Mouse (Mus musculus) ES-Bruce4 (cell line): ENCODE measurements around the gene Slc39a3. TPM values are rescaled to one million over a fixed set of nuclear protein-coding genes. Genes with fewer than 3 reads are reported as not detected.
"Not testable (repeated sequence)": the region's sequence is repeated elsewhere in the genome, so short reads cannot be mapped to it uniquely, and the experiment has no call there.

Experiments used
- H3K27ac ChIP-seq: 2 replicates; pipeline ENCODE4 v1.5.1; 2012; ENCODE audit warnings: low read length, inconsistent platforms; ENCODE audit not compliant: insufficient read depth
- H3K27me3 ChIP-seq: 2 replicates; pipeline ENCODE4 v1.6.1; 2012; ENCODE audit warnings: mild to moderate bottlenecking, low read length, inconsistent platforms; ENCODE audit not compliant: control insufficient read depth, poor library complexity, insufficient read depth, severe bottlenecking
- H3K36me3 ChIP-seq: 2 replicates; pipeline ENCODE4 v1.6.1; 2012; ENCODE audit warnings: inconsistent platforms, mild to moderate bottlenecking, low read length, moderate library complexity; ENCODE audit not compliant: control insufficient read depth, poor library complexity, insufficient read depth, severe bottlenecking
- H3K4me1 ChIP-seq: one replicate; pipeline ENCODE4 v1.8.1; 2011; ENCODE audit warnings: low read length; ENCODE audit not compliant: control insufficient read depth, insufficient read depth
- H3K4me3 ChIP-seq: 2 replicates; pipeline ENCODE4 v1.5.1; 2011; ENCODE audit warnings: low read depth, mild to moderate bottlenecking, low read length
- H3K9ac ChIP-seq: 2 replicates; pipeline ENCODE4 v1.6.1; 2012; ENCODE audit warnings: low read depth, mild to moderate bottlenecking, inconsistent platforms; ENCODE audit not compliant: poor library complexity, severe bottlenecking
- H3K9me3 ChIP-seq: replicated peaks from 2 replicates; pipeline ENCODE4 v1.6.1; 2012; ENCODE audit warnings: mild to moderate bottlenecking, low read length, inconsistent platforms; ENCODE audit not compliant: control insufficient read depth, poor library complexity, insufficient read depth, severe bottlenecking
- CTCF ChIP-seq: IDR thresholded peaks from one replicate; pipeline ENCODE4 v1.8.1; 2011; ENCODE audit warnings: low read depth, low read length
- EP300 ChIP-seq: IDR thresholded peaks from 2 replicates; pipeline ENCODE4 v1.6.1; 2011; ENCODE audit warnings: low read depth, low read length; ENCODE audit not compliant: insufficient read depth
- POLR2A ChIP-seq: IDR thresholded peaks from one replicate; pipeline ENCODE4 v1.8.1; 2011; ENCODE audit warnings: low read length; ENCODE audit not compliant: insufficient read depth
- polyA plus RNA-seq: library from polyadenylated mRNA; stranded (reverse); fragments of >200 nt; gene quantifications from 2 replicates; pipeline ENCODE4 v1.2.4, GENCODE M21; 2011; ENCODE audit warnings: low read depth; ENCODE audit not compliant: missing spikeins, insufficient read depth, insufficient read length

Slc39a3 gene
- polyA plus RNA-seq, 1 experiment: 4.5 TPM

GRCm38 (mm10) chr10:81052577-81052976, 15.4 kb upstream of the Slc39a3 start:
- peaks cover 34% of the 10 kb centered on the region for H3K36me3 ChIP-seq
- no peak overlapping the region for H3K4me3 ChIP-seq
- no peaks in the 10 kb centered on the region for H3K27me3 ChIP-seq
- no peaks in the 10 kb centered on the region for H3K4me1 ChIP-seq
- no peak overlapping the region for H3K27ac ChIP-seq
- H3K9ac ChIP-seq: no peak overlapping the region
- H3K9me3 ChIP-seq: no peaks in the 10 kb centered on the region
- TF ChIP-seq POLR2A (no peak), CTCF (no peak)

GRCm38 (mm10) chr10:81051133-81051532, 13.9 kb upstream of the Slc39a3 start:
- H3K36me3 ChIP-seq: peaks cover 44% of the 10 kb centered on the region
- no peak overlapping the region for H3K27ac ChIP-seq
- no peaks in the 10 kb centered on the region for H3K27me3 ChIP-seq
- no peak for TF ChIP-seq EP300
- TF ChIP-seq CTCF: no peak
- no peak for TF ChIP-seq POLR2A
- no peaks in the 10 kb centered on the region for H3K4me1 ChIP-seq
- H3K4me3 ChIP-seq: no peak overlapping the region
- H3K9me3 ChIP-seq: no peaks in the 10 kb centered on the region
- H3K9ac ChIP-seq: no peak overlapping the region

GRCm38 (mm10) chr10:81050645-81051044, 13.4 kb upstream of the Slc39a3 start:
- Histone ChIP-seq H3K27me3 (no peaks in the 10 kb centered on the region), H3K27ac (no peak overlapping the region), H3K4me3 (no peak overlapping the region), H3K4me1 (no peaks in the 10 kb centered on the region), H3K9me3 (no peaks in the 10 kb centered on the region), H3K36me3 (peaks cover 49% of the 10 kb centered on the region), H3K9ac (no peak overlapping the region)
- TF ChIP-seq CTCF (peak; percentile 51), POLR2A (no peak)

GRCm38 (mm10) chr10:81045246-81045645, 8.0 kb upstream of the Slc39a3 start:
- H3K27me3 ChIP-seq, H3K4me3 ChIP-seq, H3K9me3 ChIP-seq, H3K27ac ChIP-seq, H3K4me1 ChIP-seq, H3K9ac ChIP-seq: not testable (repeated sequence)
- peaks cover 50% of the 10 kb centered on the region for H3K36me3 ChIP-seq

GRCm38 (mm10) chr10:81041458-81042175, 4.4 kb upstream of the Slc39a3 start:
- Histone ChIP-seq H3K27ac (no peak overlapping the region), H3K9ac (no peak overlapping the region), H3K9me3 (no peaks in the 10 kb centered on the region), H3K4me1 (no peaks in the 10 kb centered on the region), H3K4me3 (no peak overlapping the region), H3K36me3 (peaks cover 24% of the 10 kb centered on the region), H3K27me3 (no peaks in the 10 kb centered on the region)
- no peak for TF ChIP-seq EP300
- TF ChIP-seq POLR2A: no peak
- TF ChIP-seq CTCF: peak; percentile 94

GRCm38 (mm10) chr10:81036251-81036650, 975 bp downstream of the Slc39a3 start:
- Histone ChIP-seq H3K27ac (no peak overlapping the region), H3K4me3 (no peak overlapping the region), H3K4me1 (no peaks in the 10 kb centered on the region), H3K36me3 (no peaks in the 10 kb centered on the region), H3K27me3 (no peaks in the 10 kb centered on the region), H3K9me3 (no peaks in the 10 kb centered on the region), H3K9ac (no peak overlapping the region)
- TF ChIP-seq POLR2A (no peak), CTCF (no peak), EP300 (no peak)
